Mouse (Mus musculus): ENCODE measurements around the gene Zfp526. TPM values are rescaled to one million over a fixed set of nuclear protein-coding genes. Genes with fewer than 3 reads are reported as not detected.
A peak's percentile ranks its signal among the peaks of the same experiment; 100 is the strongest.

Zfp526 gene
- polyA plus RNA-seq (2015; fragmentation: Nextera tagmentation; extraction: Ambion mirVana) = 2.6 and 2.8 TPM in 2 replicates

DNA sequence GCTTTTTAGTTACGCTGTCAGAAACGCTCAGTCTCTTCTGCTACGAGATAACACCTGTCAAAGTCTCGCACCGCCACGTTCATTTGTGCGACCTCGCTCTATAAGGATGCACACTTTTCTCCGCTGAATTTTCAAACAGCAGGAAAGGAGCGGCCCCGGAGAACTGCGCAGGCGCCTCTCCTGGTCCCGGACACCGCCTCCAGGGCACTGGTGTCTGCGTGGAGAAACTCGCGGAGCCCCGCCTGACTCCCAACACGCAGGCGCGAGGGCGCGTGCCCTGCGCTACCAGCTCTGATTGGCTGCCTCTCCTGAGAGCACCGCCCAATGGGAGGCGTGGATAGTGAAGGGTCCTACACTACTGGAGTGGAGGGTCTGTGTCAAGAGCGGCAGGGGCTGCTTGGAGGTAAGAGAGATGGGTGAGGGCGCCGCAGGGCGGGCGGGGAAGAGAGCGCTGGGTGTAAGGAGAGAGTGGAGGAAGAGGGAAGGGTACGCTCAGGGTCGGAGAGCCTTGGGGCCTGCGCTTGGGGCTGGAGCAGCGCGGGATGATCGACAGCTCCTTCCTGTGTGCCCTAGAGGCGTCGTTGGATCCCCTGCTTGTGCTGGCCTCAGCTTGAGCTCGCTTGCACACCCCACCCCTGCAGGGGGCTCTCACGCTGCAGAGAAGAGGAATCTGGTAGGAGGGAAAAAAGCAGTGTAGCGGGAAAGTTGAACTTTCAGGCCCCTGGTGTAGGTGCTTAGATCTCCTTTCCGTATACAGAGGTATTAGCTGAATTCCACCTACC, at the start of gene Zfp526:
Gene Zfp526 (plus strand): TSS at position 324 of the 782 bp plus-strand sequence.
- Histone ChIP-seq H3K27me3 (replicated peaks) (no peaks in the 10 kb centered on the region), H3K9me3 (no peaks in the 10 kb centered on the region), H3K27ac (peak within 1 kb of the TSS; percentile 92), H3K4me2 (replicated peaks) (peak within 1 kb of the TSS; percentile 95), H3K9ac (peak within 1 kb of the TSS; percentile 79), H3K36me3 (peaks cover 18% of the 10 kb centered on the region; the same call in 1 of the 2 replicates), H3K4me3 (replicated peaks) (peak within 1 kb of the TSS; percentile 80), H3K4me1 (replicated peaks) (peaks cover 40% of the 10 kb centered on the region)
- WGBS = under 1% methylated on average over 45 of the region's 45 CpGs
- peak; percentile 93 for ATAC-seq

DNA sequence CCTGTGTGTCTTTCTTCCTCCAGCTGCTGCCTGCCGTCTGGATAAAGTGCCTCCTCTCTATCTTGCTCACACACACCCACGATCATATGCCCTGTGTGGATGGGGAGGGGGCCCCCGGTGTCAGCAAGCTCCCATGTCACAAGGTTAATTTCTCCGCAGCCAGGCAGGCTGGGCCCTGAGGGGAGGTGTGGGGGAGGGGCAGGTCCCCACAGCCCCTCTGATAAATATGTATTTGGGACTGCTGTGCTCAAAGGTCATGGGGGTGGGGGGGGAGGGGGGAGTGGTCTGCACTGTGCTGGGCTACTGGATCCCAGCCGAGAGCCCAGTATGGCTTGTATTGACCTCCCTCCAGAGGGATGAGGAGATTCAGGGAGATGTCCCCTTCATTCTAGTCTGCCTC, 48.6 kb upstream of the Zfp526 start:
- H3K9me3 ChIP-seq = no peaks in the 10 kb centered on the region
- 21% methylated on average over 5 of the region's 5 CpGs for WGBS
- no peaks in the 10 kb centered on the region for H3K36me3 ChIP-seq
- H3K27me3 ChIP-seq (replicated peaks) = peaks cover 18% of the 10 kb centered on the region
- H3K4me1 ChIP-seq (replicated peaks) = no peaks in the 10 kb centered on the region
- no peak overlapping the region for H3K9ac ChIP-seq
- H3K4me2 ChIP-seq (replicated peaks) = no peak overlapping the region
- H3K27ac ChIP-seq = no peak overlapping the region
- H3K4me3 ChIP-seq (replicated peaks) = no peak overlapping the region
- ATAC-seq = no peak

DNA sequence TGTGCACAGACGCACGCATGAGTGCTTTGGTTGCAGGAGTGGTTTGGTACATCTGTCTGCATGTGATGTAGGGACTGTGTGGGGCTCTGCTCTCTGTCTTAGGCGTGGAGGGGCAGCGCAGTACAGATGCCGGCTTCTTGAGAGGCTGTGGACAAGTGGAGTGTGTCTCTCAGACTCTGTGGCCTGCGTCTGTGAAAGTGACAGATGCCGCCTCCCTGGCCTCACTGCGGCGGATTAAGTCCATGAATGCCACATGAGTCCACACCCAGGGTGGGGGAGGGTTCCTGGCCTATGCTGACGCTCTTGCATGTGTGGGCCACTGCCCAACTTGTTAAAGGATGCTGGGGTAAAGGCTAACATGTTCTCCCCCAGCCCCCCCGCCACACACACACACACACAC, 46.9 kb upstream of the Zfp526 start:
- WGBS = 59% methylated on average over 10 of the region's 11 CpGs
- ATAC-seq = no peak
- no peaks in the 10 kb centered on the region for H3K9me3 ChIP-seq
- peaks cover 33% of the 10 kb centered on the region for H3K27me3 ChIP-seq (replicated peaks)
- no peak overlapping the region for H3K4me2 ChIP-seq (replicated peaks)
- H3K4me1 ChIP-seq (replicated peaks) = peaks cover 10% of the 10 kb centered on the region; the same call in 1 of the 2 replicates
- no peak overlapping the region for H3K27ac ChIP-seq
- no peak overlapping the region for H3K9ac ChIP-seq
- no peaks in the 10 kb centered on the region for H3K36me3 ChIP-seq
- H3K4me3 ChIP-seq (replicated peaks) = no peak overlapping the region

- WGBS = 4% methylated on average over 17 of the region's 17 CpGs
- Histone ChIP-seq H3K9ac (no peak overlapping the region), H3K4me1 (replicated peaks) (peaks cover 14% of the 10 kb centered on the region), H3K27ac (no peak overlapping the region), H3K9me3 (no peaks in the 10 kb centered on the region), H3K4me2 (replicated peaks) (peak overlapping the region; percentile 90), H3K27me3 (replicated peaks) (peaks cover 68% of the 10 kb centered on the region), H3K36me3 (no peaks in the 10 kb centered on the region), H3K4me3 (replicated peaks) (peak overlapping the region; percentile 46)
- ATAC-seq = no peak
Measured at GRCm38 (mm10) chr7:25178317-25178716, 42.9 kb upstream of the Zfp526 start.

- Histone ChIP-seq H3K4me3 (replicated peaks) (peak overlapping the region; percentile 46), H3K27ac (no peak overlapping the region), H3K9ac (peak overlapping the region; percentile 34; the same call in 1 of the 2 replicates), H3K36me3 (no peaks in the 10 kb centered on the region), H3K4me2 (replicated peaks) (peak overlapping the region; percentile 90), H3K4me1 (replicated peaks) (peaks cover 14% of the 10 kb centered on the region), H3K9me3 (no peaks in the 10 kb centered on the region), H3K27me3 (replicated peaks) (peaks cover 74% of the 10 kb centered on the region)
- peak; percentile 76 for ATAC-seq
- 1% methylated on average over 50 of the region's 56 CpGs for WGBS
Measured at GRCm38 (mm10) chr7:25178787-25179605, 42.2 kb upstream of the Zfp526 start.

- H3K4me3 ChIP-seq (replicated peaks) = peak within 1 kb of the TSS; percentile 46
- peaks cover 14% of the 10 kb centered on the region for H3K4me1 ChIP-seq (replicated peaks)
- H3K4me2 ChIP-seq (replicated peaks) = peak within 1 kb of the TSS; percentile 90
- no peak within 1 kb of the TSS for H3K27ac ChIP-seq
- WGBS = under 1% methylated on average over 40 of the region's 56 CpGs
- H3K27me3 ChIP-seq (replicated peaks) = peaks cover 78% of the 10 kb centered on the region
- no peaks in the 10 kb centered on the region for H3K36me3 ChIP-seq
- peak within 1 kb of the TSS; percentile 34; the same call in 1 of the 2 replicates for H3K9ac ChIP-seq
- peak; percentile 91 for ATAC-seq
- no peaks in the 10 kb centered on the region for H3K9me3 ChIP-seq
Measured at GRCm38 (mm10) chr7:25179606-25180161, 41.5 kb upstream of the Zfp526 start, which contains the start of gene Pou2f2. TSS of gene Pou2f2 (minus strand) at chr7:25179726.

DNA sequence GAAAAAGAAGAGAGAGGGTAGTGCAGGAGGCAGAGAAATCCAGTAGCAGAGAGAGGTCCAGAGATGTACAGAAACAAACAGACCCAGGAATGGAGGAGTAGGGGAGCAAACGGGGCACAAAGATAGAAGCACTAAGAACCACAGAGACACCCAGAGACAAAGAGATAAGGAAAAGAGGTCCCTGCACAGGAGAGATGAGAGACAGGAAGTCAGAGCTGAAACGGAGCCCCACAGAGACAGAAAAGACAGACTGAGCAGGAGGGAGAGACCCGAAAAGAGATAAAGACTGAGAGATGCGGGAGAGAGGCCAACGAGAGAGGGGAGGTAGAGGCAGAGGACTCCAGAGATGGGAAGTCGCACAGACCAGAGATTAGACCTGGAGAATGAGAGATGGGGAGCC, 40.7 kb upstream of the Zfp526 start:
- WGBS = 10% methylated on average over 6 of the region's 6 CpGs
- H3K9ac ChIP-seq = no peak overlapping the region

DNA sequence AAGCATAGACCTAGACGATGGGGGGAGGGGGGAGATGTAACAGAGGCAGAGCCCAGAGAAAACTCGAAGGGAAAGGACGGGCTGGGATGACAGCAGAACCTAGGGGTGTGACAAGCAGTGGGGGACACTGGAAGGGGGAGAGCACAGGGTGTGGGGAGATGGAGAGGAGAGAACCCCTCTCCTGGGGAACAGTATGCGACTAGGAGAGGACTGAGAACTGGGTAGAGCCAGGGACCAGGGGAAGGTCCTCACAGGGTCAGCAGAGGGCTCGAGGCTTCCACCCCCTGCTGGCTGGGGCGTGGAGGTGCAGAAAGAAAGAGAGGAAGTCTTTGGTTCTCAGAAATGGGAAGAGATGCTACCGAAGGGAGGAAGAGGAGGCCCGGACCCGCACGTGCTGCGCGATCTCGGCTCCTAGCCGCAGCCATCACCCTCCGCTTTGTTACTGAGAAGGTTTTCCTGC, 39.9 kb upstream of the Zfp526 start:
- H3K27me3 ChIP-seq (replicated peaks) = peaks cover 73% of the 10 kb centered on the region
- no peak for ATAC-seq
- no peaks in the 10 kb centered on the region for H3K36me3 ChIP-seq
- no peak overlapping the region for H3K27ac ChIP-seq
- H3K9ac ChIP-seq = no peak overlapping the region
- H3K4me3 ChIP-seq (replicated peaks) = no peak overlapping the region
- peak overlapping the region; percentile 26; the same call in 1 of the 2 replicates for H3K4me2 ChIP-seq (replicated peaks)
- peaks cover 14% of the 10 kb centered on the region for H3K4me1 ChIP-seq (replicated peaks)
- no peaks in the 10 kb centered on the region for H3K9me3 ChIP-seq
- under 1% methylated on average over 15 of the region's 15 CpGs for WGBS

More for the DNA sequence above, 40.7 kb upstream of the Zfp526 start:
- ATAC-seq = no peak
- H3K9me3 ChIP-seq = no peaks in the 10 kb centered on the region
- no peak overlapping the region for H3K27ac ChIP-seq
- peaks cover 76% of the 10 kb centered on the region for H3K27me3 ChIP-seq (replicated peaks)
- no peaks in the 10 kb centered on the region for H3K36me3 ChIP-seq
- no peak overlapping the region for H3K4me2 ChIP-seq (replicated peaks)
- no peak overlapping the region for H3K4me3 ChIP-seq (replicated peaks)
- peaks cover 14% of the 10 kb centered on the region for H3K4me1 ChIP-seq (replicated peaks)

DNA sequence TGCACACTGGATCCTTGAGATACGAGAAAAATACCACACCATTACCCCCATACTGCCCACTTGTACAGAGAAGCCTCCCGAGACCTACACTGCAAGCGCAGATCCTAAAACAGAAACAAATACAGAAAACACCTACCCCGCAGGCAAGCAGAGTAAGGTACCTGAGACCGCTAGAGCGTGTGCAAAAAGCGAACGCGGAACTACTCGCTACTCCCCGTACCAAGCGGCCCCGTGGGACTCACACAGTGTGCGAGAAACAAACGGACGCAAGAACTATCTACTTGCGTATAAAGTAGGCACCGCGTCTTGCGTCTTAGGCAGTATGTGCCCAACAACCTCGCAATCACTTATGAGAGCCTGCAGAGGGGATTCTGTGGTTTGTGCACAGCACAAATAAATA, 39.4 kb upstream of the Zfp526 start:
- Histone ChIP-seq H3K27ac (no peak overlapping the region), H3K4me3 (replicated peaks) (no peak overlapping the region), H3K9ac (no peak overlapping the region), H3K4me1 (replicated peaks) (peaks cover 14% of the 10 kb centered on the region), H3K27me3 (replicated peaks) (peaks cover 68% of the 10 kb centered on the region), H3K4me2 (replicated peaks) (peak overlapping the region; percentile 26; the same call in 1 of the 2 replicates), H3K36me3 (no peaks in the 10 kb centered on the region), H3K9me3 (no peaks in the 10 kb centered on the region)
- ATAC-seq = no peak
- 7% methylated on average over 21 of the region's 21 CpGs for WGBS

- no peak for ATAC-seq
- 79% methylated on average over 6 of the region's 6 CpGs for WGBS
- H3K27me3 ChIP-seq (replicated peaks) = peaks cover 47% of the 10 kb centered on the region
Measured at GRCm38 (mm10) chr7:25184091-25184490, 37.1 kb upstream of the Zfp526 start.

DNA sequence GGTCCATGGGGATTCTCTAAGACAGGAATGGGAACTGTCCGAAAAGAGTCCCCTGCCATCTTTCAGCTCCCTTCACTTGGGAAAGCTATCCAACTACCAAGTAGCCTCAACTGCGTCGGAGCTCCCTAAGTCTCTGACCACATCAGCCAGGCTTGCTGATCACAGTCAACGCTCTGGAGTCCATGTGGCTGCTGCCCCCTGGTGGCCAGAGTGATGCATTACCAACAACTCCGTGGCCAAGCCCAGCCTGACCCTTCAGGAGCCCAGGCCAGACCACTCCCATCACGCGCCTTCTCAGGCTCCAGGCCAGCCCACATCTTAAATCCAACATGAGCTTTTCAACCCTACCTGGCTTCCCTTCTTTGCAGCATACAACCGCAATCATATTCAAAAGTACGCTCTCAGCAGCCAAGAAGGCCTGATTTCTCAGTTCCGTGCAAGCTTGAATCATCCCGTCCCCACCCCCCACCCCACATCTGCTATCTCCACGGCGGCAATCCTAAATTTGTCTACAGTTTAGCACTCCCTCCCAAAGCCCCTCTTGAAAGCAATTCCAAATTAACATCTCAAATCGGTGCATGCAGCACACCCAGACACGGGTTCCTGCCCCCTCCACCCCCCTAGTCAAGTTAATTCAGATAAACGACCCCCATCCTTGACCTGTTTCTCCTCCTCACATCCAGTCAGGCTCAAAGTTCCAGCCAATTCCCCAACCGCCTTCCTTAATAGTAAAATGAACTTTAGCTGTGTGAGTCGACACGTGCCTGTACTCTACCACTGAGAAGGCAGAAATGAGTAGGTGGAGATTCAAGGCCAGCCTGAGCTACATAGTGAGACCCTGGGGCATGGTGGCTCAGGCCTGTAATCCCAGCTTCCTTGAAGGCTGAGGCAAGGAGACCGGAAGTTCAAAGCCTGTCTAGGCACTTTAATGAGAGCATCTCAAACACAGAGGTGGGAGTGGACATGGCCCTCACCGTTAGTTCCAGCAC, 33.3 kb upstream of the Zfp526 start:
- WGBS = 25% methylated on average over 21 of the region's 21 CpGs
- Histone ChIP-seq H3K36me3 (no peaks in the 10 kb centered on the region), H3K27ac (no peak overlapping the region), H3K9me3 (no peaks in the 10 kb centered on the region), H3K4me1 (replicated peaks) (no peaks in the 10 kb centered on the region), H3K4me2 (replicated peaks) (0 out of 2 replicates have a peak overlapping the region, but pooled peaks have one; percentile 17), H3K9ac (no peak overlapping the region), H3K27me3 (replicated peaks) (peaks cover 13% of the 10 kb centered on the region), H3K4me3 (replicated peaks) (no peak overlapping the region)
- peak; percentile 86 for ATAC-seq

More at GRCm38 (mm10) chr7:25184091-25184490, 37.1 kb upstream of the Zfp526 start:
- Histone ChIP-seq H3K36me3 (no peaks in the 10 kb centered on the region), H3K9me3 (no peaks in the 10 kb centered on the region), H3K9ac (no peak overlapping the region), H3K4me2 (replicated peaks) (no peak overlapping the region), H3K4me1 (replicated peaks) (peaks cover 5% of the 10 kb centered on the region), H3K4me3 (replicated peaks) (no peak overlapping the region), H3K27ac (no peak overlapping the region)

Data from intestine, embryonic 15.5 days (tissue).